Mouse (Mus musculus): ENCODE results near the gene Srp54a. TPM values are rescaled to one million over a fixed set of nuclear protein-coding genes. Genes with fewer than 3 reads are reported as not detected.
"Not testable (repeated sequence)": the region's sequence is repeated elsewhere in the genome, so short reads cannot be mapped to it uniquely, and the experiment has no call there.

Srp54a gene
- 72.2 and 72.5 TPM in 2 replicates for polyA plus RNA-seq (2015; fragmentation: Nextera tagmentation; extraction: Ambion mirVana)

DNA sequence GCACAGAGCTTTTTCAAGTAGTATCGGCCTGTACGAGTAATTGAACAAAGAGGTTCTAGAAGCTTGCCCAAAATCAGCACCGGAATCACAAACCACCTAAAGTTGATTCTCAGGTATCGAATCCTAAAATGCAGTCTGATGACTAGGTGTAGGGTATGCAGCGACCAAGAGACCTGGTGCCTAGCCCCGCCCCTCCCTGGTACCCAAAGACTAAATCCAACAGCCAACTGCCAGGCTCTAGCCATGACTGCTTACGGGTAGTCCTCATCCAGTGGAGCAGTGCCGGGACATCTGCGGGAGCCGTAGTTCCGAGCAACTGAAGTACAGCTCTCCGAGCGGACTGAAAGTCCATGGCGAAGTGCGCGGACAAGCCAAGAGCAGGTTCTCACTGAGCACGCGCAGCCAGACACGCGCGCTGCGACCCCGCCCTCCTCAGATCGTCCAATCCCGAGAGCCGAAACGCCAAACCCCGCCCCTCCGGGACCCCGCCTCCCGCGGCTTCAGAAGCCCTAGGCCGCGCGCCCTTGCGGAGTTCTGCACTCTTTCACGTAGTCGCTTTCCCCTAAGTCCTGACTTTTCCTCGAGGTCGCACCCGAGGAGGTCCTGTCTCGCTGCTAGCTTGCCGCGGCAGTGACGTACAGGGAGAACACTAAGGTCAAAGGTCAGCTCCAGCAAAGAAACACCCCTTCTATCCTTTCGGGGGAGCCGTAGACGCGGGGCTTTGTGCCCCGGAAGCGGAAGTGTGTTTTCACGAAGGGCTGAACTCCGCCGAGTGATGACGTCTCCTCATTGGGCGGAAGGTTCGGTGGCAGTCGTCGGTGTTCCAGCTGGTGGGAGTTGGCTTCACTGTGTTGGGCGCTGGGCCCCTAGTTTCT is at the start of gene Srp54a, which contains the start of gene 2700097O09Rik:
Gene Srp54a (plus strand): TSS at position 537 of the 875 bp plus-strand sequence.
Gene 2700097O09Rik (minus strand): TSS at position 385 of the 875 bp plus-strand sequence.
- not testable (repeated sequence) for H3K4me1 ChIP-seq (ENCODE audit: control insufficient read depth, low read depth, low read length); H3K9me3 ChIP-seq (replicated peaks; ENCODE audit: control insufficient read depth, low read length); H3K27me3 ChIP-seq (ENCODE audit: control insufficient read depth, insufficient read depth, low read depth, low read length); H3K36me3 ChIP-seq (ENCODE audit: control insufficient read depth, insufficient read depth)
- ATAC-seq (ENCODE audit: low read depth), result peak; percentile 96
- under 1% methylated on average over 60 of the region's 60 CpGs for WGBS (ENCODE audit: insufficient replicate concordance)
- peak within 1 kb of the TSS; percentile 76 for H3K4me2 ChIP-seq (ENCODE audit: low read depth, low read length)
- H3K9ac ChIP-seq (ENCODE audit: low read depth, low read length), result peak within 1 kb of the TSS; percentile 83
- peak within 1 kb of the TSS; percentile 87 for H3K27ac ChIP-seq (ENCODE audit: low read length)
- peak within 1 kb of the TSS; percentile 77 for H3K4me3 ChIP-seq (ENCODE audit: low read depth, low read length)

GRCm38 (mm10) chr12:55041011-55041410 is 39.1 kb upstream of the Srp54a start:
- no peaks in the 10 kb centered on the region for H3K27me3 ChIP-seq (ENCODE audit: control insufficient read depth, insufficient read depth, low read depth, low read length)

GRCm38 (mm10) chr12:55049731-55050353 is 30.2 kb upstream of the Srp54a start:
- Histone ChIP-seq H3K36me3 (ENCODE audit: control insufficient read depth, insufficient read depth) (peaks cover 16% of the 10 kb centered on the region), H3K9ac (ENCODE audit: low read depth, low read length) (no peak overlapping the region; the same call in 1 of the 2 replicates), H3K4me2 (ENCODE audit: low read depth, low read length) (no peak overlapping the region), H3K4me1 (ENCODE audit: control insufficient read depth, low read depth, low read length) (peaks cover 36% of the 10 kb centered on the region), H3K27me3 (ENCODE audit: control insufficient read depth, insufficient read depth, low read depth, low read length) (no peaks in the 10 kb centered on the region), H3K4me3 (ENCODE audit: low read depth, low read length) (no peak overlapping the region), H3K9me3 (replicated peaks; ENCODE audit: control insufficient read depth, low read length) (no peaks in the 10 kb centered on the region), H3K27ac (ENCODE audit: low read length) (peak overlapping the region; percentile 93)
- 85% methylated on average over 8 of the region's 8 CpGs for WGBS (ENCODE audit: insufficient replicate concordance)
- no peak for ATAC-seq (ENCODE audit: low read depth)

More at GRCm38 (mm10) chr12:55041011-55041410, 39.1 kb upstream of the Srp54a start:
- Histone ChIP-seq H3K36me3 (ENCODE audit: control insufficient read depth, insufficient read depth) (peaks cover 8% of the 10 kb centered on the region; the same call in 1 of the 2 replicates), H3K27ac (ENCODE audit: low read length) (no peak overlapping the region), H3K9ac (ENCODE audit: low read depth, low read length) (no peak overlapping the region), H3K4me2 (ENCODE audit: low read depth, low read length) (no peak overlapping the region), H3K4me3 (ENCODE audit: low read depth, low read length) (no peak overlapping the region), H3K9me3 (replicated peaks; ENCODE audit: control insufficient read depth, low read length) (no peaks in the 10 kb centered on the region), H3K4me1 (ENCODE audit: control insufficient read depth, low read depth, low read length) (no peaks in the 10 kb centered on the region)
- no peak for ATAC-seq (ENCODE audit: low read depth)
- WGBS (ENCODE audit: insufficient replicate concordance), result 60% methylated on average over 15 of the region's 15 CpGs

DNA sequence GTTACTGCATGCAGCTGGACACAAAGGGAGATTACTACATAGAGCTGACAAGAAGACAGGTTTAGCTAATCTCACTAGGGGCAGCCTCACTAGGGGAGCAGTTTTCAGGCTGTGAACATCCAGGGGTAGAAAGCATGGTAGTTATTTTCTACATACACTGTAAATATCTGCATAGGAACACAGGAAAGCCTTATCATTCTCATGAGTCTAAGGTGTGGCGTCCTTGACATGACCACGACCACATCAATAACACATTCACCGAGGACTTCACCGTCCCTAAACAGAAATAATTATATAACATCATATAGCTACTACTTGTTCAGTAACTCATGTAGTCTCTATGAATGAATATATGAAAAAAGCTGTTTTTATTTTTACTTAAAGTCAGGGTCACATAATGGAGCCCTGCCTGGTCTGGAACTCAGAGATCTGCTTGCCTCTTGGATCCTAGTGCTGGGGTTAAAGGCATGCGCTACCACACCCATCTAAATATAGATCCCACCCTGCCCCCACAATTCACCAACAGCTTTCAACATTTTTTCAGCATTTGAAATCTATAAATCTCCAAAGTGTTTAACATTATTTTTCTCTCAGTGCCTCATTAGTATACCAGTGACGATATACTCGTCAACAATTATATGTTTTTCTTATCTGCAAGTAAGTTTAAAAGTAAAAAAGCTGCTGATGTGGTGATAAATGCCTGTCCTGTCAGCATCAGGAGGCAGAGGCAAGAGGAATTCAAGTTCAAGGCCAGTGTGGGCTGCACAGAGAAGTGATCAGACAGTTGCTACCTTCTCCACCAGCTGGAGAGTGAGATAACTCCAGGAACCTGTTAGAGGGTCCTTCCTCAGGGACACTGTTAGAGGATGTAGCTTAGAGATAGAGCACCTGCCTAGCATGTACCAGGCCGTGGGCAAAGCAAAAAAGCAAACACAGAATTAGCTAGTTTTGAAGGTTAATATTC is 28.6 kb upstream of the Srp54a start:
- Histone ChIP-seq H3K4me2 (ENCODE audit: low read depth, low read length) (peak overlapping the region; percentile 39), H3K36me3 (ENCODE audit: control insufficient read depth, insufficient read depth) (peaks cover 10% of the 10 kb centered on the region), H3K4me3 (ENCODE audit: low read depth, low read length) (peak overlapping the region; percentile 18), H3K27me3 (ENCODE audit: control insufficient read depth, insufficient read depth, low read depth, low read length) (no peaks in the 10 kb centered on the region), H3K27ac (ENCODE audit: low read length) (peak overlapping the region; percentile 93), H3K9ac (ENCODE audit: low read depth, low read length) (peak overlapping the region; percentile 58), H3K9me3 (replicated peaks; ENCODE audit: control insufficient read depth, low read length) (no peaks in the 10 kb centered on the region), H3K4me1 (ENCODE audit: control insufficient read depth, low read depth, low read length) (peaks cover 40% of the 10 kb centered on the region)
- peak; percentile 95 for ATAC-seq (ENCODE audit: low read depth)
- WGBS (ENCODE audit: insufficient replicate concordance), result 32% methylated on average over 8 of the region's 8 CpGs

GRCm38 (mm10) chr12:55053267-55053666 is 26.8 kb upstream of the Srp54a start:
- 22% methylated on average over 7 of the region's 7 CpGs for WGBS (ENCODE audit: insufficient replicate concordance)
- Histone ChIP-seq H3K9ac (ENCODE audit: low read depth, low read length) (no peak overlapping the region), H3K4me3 (ENCODE audit: low read depth, low read length) (no peak overlapping the region), H3K36me3 (ENCODE audit: control insufficient read depth, insufficient read depth) (peaks cover 3% of the 10 kb centered on the region; the same call in 1 of the 2 replicates), H3K27me3 (ENCODE audit: control insufficient read depth, insufficient read depth, low read depth, low read length) (no peaks in the 10 kb centered on the region), H3K4me2 (ENCODE audit: low read depth, low read length) (no peak overlapping the region), H3K27ac (ENCODE audit: low read length) (peak overlapping the region; percentile 93), H3K9me3 (replicated peaks; ENCODE audit: control insufficient read depth, low read length) (no peaks in the 10 kb centered on the region), H3K4me1 (ENCODE audit: control insufficient read depth, low read depth, low read length) (peaks cover 41% of the 10 kb centered on the region)
- ATAC-seq (ENCODE audit: low read depth), result peak; percentile 69

DNA sequence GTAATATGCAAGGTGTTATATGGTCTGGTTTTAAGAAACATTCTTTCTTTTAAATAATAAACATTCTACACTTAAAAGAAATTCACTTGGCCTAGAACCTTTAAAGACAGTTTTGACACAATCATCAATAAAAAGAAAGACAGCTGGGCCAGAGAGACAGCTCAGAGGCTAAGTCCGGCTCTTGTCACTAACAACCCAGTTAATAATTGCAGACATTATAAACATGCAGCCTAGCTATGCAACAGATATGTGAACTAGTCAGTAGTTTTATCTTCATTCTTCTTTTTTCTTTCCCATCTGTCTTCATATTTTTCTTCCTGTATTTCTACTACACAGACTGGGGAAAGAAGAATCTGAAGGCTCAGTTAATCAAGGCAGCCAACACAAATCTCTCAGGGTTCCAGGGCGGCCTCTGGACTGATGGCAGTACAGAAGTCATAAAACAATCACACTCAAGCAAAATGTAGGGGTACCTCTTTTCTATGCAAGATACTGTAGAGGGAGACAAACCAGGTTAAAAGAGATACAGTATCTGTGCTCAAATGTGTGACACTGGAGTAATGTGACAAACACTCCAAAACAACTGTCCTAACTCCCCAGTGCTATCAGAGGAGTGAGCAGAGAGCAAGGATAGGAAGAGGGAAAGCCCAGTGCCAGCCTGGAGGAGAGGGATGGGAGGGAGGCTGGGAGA is 25.4 kb upstream of the Srp54a start:
- no peaks in the 10 kb centered on the region for H3K9me3 ChIP-seq (replicated peaks; ENCODE audit: control insufficient read depth, low read length)
- H3K9ac ChIP-seq (ENCODE audit: low read depth, low read length), result 0 out of 2 replicates have a peak overlapping the region, but pooled peaks have one; percentile 6
- H3K27me3 ChIP-seq (ENCODE audit: control insufficient read depth, insufficient read depth, low read depth, low read length), result no peaks in the 10 kb centered on the region
- peaks cover 52% of the 10 kb centered on the region for H3K4me1 ChIP-seq (ENCODE audit: control insufficient read depth, low read depth, low read length)
- peak overlapping the region; percentile 82 for H3K27ac ChIP-seq (ENCODE audit: low read length)
- ATAC-seq (ENCODE audit: low read depth), result no peak
- no peaks in the 10 kb centered on the region for H3K36me3 ChIP-seq (ENCODE audit: control insufficient read depth, insufficient read depth)
- no peak overlapping the region for H3K4me3 ChIP-seq (ENCODE audit: low read depth, low read length)
- WGBS (ENCODE audit: insufficient replicate concordance), result 47% methylated on average over 2 of the region's 2 CpGs
- no peak overlapping the region for H3K4me2 ChIP-seq (ENCODE audit: low read depth, low read length)

GRCm38 (mm10) chr12:55056703-55057102 is 23.4 kb upstream of the Srp54a start:
- 69% methylated on average over 2 of the region's 2 CpGs for WGBS (ENCODE audit: insufficient replicate concordance)
- Histone ChIP-seq H3K4me1 (ENCODE audit: control insufficient read depth, low read depth, low read length) (peaks cover 56% of the 10 kb centered on the region), H3K27me3 (ENCODE audit: control insufficient read depth, insufficient read depth, low read depth, low read length) (no peaks in the 10 kb centered on the region), H3K9ac (ENCODE audit: low read depth, low read length) (no peak overlapping the region), H3K36me3 (ENCODE audit: control insufficient read depth, insufficient read depth) (no peaks in the 10 kb centered on the region), H3K27ac (ENCODE audit: low read length) (peak overlapping the region; percentile 57; the same call in 1 of the 2 replicates), H3K9me3 (replicated peaks; ENCODE audit: control insufficient read depth, low read length) (no peaks in the 10 kb centered on the region), H3K4me2 (ENCODE audit: low read depth, low read length) (no peak overlapping the region), H3K4me3 (ENCODE audit: low read depth, low read length) (no peak overlapping the region)
- ATAC-seq (ENCODE audit: low read depth), result no peak

Data from liver, embryonic 16.5 days (tissue).